Mouse (Mus musculus) heart, embryonic 12.5 days (tissue): ENCODE measurements around the gene Olfr750. TPM values are rescaled to one million over a fixed set of nuclear protein-coding genes. Genes with fewer than 3 reads are reported as not detected.
A peak's percentile ranks its signal among the peaks of the same experiment; 100 is the strongest.
"Not testable (repeated sequence)": the region's sequence is repeated elsewhere in the genome, so short reads cannot be mapped to it uniquely, and the experiment has no call there.

ENCODE experiments used
- ATAC-seq: fragments of 200-750 bp; cut with Nextera tagmentation; 2 replicates; pipeline ENCODE4 v1.8.0; 2017; ENCODE audit warnings: moderate TSS enrichment, moderate library complexity; ENCODE audit not compliant: insufficient number of reproducible peaks, low FRiP score
- H3K27ac ChIP-seq: fragments of 300-500 bp; sonication (generic); 2 replicates; pipeline ENCODE4 v1.5.1; 2016; ENCODE audit warnings: mild to moderate bottlenecking, moderate library complexity; ENCODE audit not compliant: poor library complexity, severe bottlenecking
- H3K27me3 ChIP-seq: fragments of 300-500 bp; sonication (generic); replicated peaks from 2 replicates; pipeline ENCODE4 v1.6.1; 2016; ENCODE audit warnings: mild to moderate bottlenecking, moderate library complexity
- H3K36me3 ChIP-seq: fragments of 300-500 bp; sonication (generic); 2 replicates; pipeline ENCODE4 v1.6.1; 2016; ENCODE audit warnings: mild to moderate bottlenecking, moderate library complexity
- H3K4me1 ChIP-seq: fragments of 300-500 bp; sonication (generic); replicated peaks from 2 replicates; pipeline ENCODE4 v1.6.1; 2016; ENCODE audit warnings: mild to moderate bottlenecking
- H3K4me2 ChIP-seq: fragments of 300-500 bp; sonication (generic); 2 replicates; pipeline ENCODE4 v1.6.1; 2016; ENCODE audit warnings: mild to moderate bottlenecking, moderate library complexity
- H3K4me3 ChIP-seq: fragments of 300-500 bp; sonication (generic); 2 replicates; pipeline ENCODE4 v1.5.1; 2016; ENCODE audit warnings: mild to moderate bottlenecking
- H3K9ac ChIP-seq: fragments of 300-500 bp; sonication (generic); 2 replicates; pipeline ENCODE4 v1.6.1; 2016; ENCODE audit warnings: mild to moderate bottlenecking, moderate library complexity
- H3K9me3 ChIP-seq: fragments of 300-500 bp; sonication (generic); replicated peaks from 2 replicates; pipeline ENCODE4 v1.6.1; 2016; ENCODE audit warnings: mild to moderate bottlenecking, moderate library complexity
- WGBS: fragments of 180-500 bp; shearing (Covaris S2); methylation state at CpG from one replicate; pipeline ENCODE4 v1.1.7; 2016; 5-methylcytosine and 5-hydroxymethylcytosine counted together
- polyA plus RNA-seq: library from polyadenylated mRNA; unstranded; fragments of >200 nt; fragmentation: Nextera tagmentation; extraction: Ambion mirVana; gene quantifications from 2 replicates; pipeline ENCODE4 v1.2.1, GENCODE M21; 2016

Olfr750 gene
- polyA plus RNA-seq, result not detected in 2 replicates

DNA sequence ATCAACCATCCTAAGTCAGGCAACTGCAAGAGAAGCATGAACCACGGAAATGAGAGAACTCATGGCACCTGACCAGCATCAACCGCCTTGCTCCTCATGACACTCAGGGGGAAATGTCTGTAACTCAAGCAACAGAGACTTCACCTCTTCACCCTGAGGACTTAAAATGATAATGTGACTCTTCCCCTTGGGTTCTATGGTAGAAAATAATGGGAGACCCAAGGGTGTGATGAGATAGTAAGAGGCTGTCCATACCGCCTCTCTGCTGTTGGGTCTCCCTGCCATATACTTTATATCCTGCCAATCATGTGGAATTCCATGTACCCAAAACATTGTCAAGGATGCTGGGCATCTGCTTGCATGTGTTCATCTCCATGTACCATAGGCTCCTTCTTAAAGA, at the start of gene Olfr750:
TSS of gene Olfr750 (minus strand) at position 101 of the 400 bp plus-strand sequence.
- H3K27ac ChIP-seq, result no peak within 1 kb of the TSS
- no peaks in the 10 kb centered on the region for H3K9me3 ChIP-seq
- WGBS, result 76% methylated on average over 3 of the region's 3 CpGs
- no peaks in the 10 kb centered on the region for H3K4me1 ChIP-seq
- no peaks in the 10 kb centered on the region for H3K36me3 ChIP-seq
- H3K4me2 ChIP-seq, result no peak within 1 kb of the TSS
- 0 out of 2 replicates have a peak, but pooled peaks cover 7% of the 10 kb centered on the region for H3K27me3 ChIP-seq
- no peak for ATAC-seq
- H3K4me3 ChIP-seq, result no peak within 1 kb of the TSS
- no peak within 1 kb of the TSS for H3K9ac ChIP-seq

DNA sequence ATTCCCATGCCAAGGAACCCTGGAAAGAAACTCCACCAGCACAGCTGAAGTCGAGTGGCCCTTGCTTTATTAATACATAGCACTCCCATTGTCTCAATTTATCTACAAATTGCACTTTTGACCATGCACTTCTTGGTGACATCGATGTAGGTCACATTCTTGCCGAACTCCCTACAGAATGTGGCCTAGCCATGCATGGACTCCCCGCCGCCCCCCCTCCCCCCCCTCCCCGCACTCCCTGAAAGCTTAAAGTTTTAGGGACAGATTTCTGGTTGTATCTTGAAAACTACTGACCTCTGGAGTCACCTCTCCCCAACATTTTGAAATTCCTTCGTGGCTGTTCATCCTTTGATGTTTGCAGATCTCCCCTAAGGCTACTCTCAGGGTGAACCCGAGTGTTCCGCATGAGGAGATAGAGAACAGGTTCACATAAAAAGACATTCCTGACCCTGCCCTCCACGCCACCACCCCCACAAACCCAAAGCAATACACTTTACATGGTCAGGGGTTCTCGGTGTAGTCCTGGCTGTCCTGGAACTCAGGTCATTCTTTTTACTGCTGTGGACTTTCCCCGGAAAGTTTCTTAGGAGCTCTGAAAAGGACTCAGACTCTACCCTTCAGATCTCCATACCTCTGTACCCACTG, 39.8 kb upstream of the Olfr750 start, which contains the start of gene Eddm3b:
TSS of gene Eddm3b (plus strand) at position 511 of the 645 bp plus-strand sequence.
- 56% methylated on average over 12 of the region's 12 CpGs for WGBS

DNA sequence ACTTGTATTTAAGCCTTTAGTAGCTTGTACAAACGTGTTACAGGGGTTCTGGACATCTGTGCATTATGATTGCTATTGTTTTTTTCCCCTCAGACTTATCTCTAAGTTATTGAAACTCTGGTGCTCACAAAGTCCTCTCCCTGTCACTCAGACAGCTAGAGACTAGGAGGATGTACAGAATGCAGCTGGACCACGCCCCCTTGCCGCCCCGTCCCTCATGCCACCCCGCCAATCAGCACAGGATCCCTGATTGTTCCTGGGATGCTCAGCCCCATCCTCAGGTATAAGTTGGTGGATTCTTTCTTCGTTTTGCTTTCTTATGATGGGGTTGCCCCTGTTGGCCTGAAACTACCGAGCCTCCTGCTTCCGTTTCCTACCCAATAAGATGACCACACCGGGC, 39.2 kb upstream of the Olfr750 start:
- Histone ChIP-seq H3K9ac (no peak overlapping the region), H3K9me3 (peaks cover under 1% of the 10 kb centered on the region; the same call in 1 of the 2 replicates), H3K4me2 (no peak overlapping the region), H3K27me3 (no peaks in the 10 kb centered on the region), H3K4me3 (no peak overlapping the region), H3K4me1 (no peaks in the 10 kb centered on the region), H3K27ac (no peak overlapping the region), H3K36me3 (no peaks in the 10 kb centered on the region)
- 49% methylated on average over 9 of the region's 9 CpGs for WGBS
- no peak for ATAC-seq

More for the DNA sequence above, 39.8 kb upstream of the Olfr750 start, which contains the start of gene Eddm3b:
- no peak for ATAC-seq
- no peaks in the 10 kb centered on the region for H3K27me3 ChIP-seq
- no peak within 1 kb of the TSS for H3K4me2 ChIP-seq
- H3K9me3 ChIP-seq, result peaks cover 3% of the 10 kb centered on the region; the same call in 1 of the 2 replicates
- no peak within 1 kb of the TSS for H3K27ac ChIP-seq
- H3K4me3 ChIP-seq, result no peak within 1 kb of the TSS
- H3K9ac ChIP-seq, result no peak within 1 kb of the TSS
- H3K36me3 ChIP-seq, result no peaks in the 10 kb centered on the region
- no peaks in the 10 kb centered on the region for H3K4me1 ChIP-seq

DNA sequence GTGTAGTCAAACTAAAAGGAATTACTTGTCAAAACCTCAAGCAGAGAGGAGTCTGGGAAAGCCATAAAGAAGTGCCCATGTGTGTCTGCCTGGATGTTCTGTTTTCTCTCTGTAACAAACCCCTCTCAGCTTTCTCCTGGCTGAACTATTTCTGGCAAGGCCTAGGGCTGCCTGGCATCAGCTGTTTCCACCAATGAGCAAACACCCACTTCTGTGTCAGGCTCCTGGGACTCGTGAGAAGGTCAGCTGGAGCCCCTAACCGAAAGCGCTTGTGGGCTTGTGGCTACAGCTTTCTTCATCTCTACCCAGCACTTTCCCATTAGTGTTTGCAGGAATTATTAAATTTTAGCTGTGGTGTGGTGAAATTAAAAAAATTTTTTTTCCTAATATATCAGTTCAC, 37.7 kb upstream of the Olfr750 start:
- ATAC-seq, result peak; percentile 57
- no peaks in the 10 kb centered on the region for H3K9me3 ChIP-seq
- WGBS, result 37% methylated on average over 3 of the region's 3 CpGs
- 0 out of 2 replicates have a peak overlapping the region, but pooled peaks have one; percentile 3 for H3K27ac ChIP-seq
- no peaks in the 10 kb centered on the region for H3K27me3 ChIP-seq
- H3K36me3 ChIP-seq, result no peaks in the 10 kb centered on the region
- no peaks in the 10 kb centered on the region for H3K4me1 ChIP-seq
- no peak overlapping the region for H3K9ac ChIP-seq
- H3K4me3 ChIP-seq, result no peak overlapping the region
- H3K4me2 ChIP-seq, result no peak overlapping the region

DNA sequence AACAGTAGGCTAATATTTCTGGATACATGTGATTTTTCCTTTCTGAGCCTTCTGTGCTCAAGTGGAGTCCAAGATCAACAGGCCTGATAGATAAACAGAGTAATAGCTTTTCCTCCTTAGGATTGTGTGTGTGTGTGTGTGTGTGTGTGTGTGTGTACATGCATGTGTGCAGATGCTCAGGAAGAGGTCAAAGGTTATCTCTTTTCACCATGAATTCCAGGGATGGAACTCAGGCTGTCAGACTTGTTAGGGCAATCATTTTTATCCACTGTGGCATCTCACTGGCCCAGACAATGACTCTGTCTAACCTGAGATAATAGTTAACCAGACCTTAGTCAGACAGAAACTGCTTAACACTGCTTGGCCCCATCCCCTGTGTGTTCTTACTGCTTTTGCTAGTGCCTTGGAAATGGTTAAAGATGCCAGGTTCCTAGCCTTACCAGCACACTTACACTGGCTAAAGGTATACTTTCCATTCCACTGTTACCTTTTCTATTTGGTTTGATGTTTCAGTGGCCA, 32.3 kb upstream of the Olfr750 start:
- H3K4me1 ChIP-seq, result no peaks in the 10 kb centered on the region
- no peak overlapping the region for H3K4me2 ChIP-seq
- no peak overlapping the region for H3K27ac ChIP-seq
- no peak overlapping the region for H3K9ac ChIP-seq
- no peaks in the 10 kb centered on the region for H3K9me3 ChIP-seq
- no peaks in the 10 kb centered on the region for H3K27me3 ChIP-seq
- H3K36me3 ChIP-seq, result no peaks in the 10 kb centered on the region
- H3K4me3 ChIP-seq, result no peak overlapping the region
- ATAC-seq, result no peak

DNA sequence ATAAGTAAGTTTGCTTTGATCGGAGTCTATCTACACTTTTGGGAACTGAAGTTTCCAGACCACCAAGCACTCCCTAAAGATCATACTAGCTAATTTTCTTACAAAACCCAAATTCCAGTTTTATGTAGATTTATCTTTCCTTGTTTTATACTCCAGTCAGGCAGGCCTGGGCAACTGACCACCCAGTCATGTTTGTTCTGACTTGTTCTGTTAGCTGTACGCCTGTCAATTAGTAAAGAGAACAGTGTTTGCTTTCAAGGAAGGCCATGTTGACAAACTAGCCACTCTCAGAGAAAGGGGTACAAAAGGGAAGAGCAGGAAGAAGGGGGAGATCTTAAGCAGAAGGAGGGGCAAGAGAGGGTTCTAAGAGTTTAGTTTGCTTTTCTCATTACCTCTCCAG, 30.1 kb upstream of the Olfr750 start:
- Histone ChIP-seq H3K9ac (no peak overlapping the region), H3K4me2 (no peak overlapping the region), H3K27ac (no peak overlapping the region), H3K9me3 (no peaks in the 10 kb centered on the region), H3K4me1 (no peaks in the 10 kb centered on the region), H3K4me3 (no peak overlapping the region), H3K27me3 (no peaks in the 10 kb centered on the region), H3K36me3 (no peaks in the 10 kb centered on the region)
- ATAC-seq, result no peak
- WGBS, result 82% methylated on average over 2 of the region's 2 CpGs

DNA sequence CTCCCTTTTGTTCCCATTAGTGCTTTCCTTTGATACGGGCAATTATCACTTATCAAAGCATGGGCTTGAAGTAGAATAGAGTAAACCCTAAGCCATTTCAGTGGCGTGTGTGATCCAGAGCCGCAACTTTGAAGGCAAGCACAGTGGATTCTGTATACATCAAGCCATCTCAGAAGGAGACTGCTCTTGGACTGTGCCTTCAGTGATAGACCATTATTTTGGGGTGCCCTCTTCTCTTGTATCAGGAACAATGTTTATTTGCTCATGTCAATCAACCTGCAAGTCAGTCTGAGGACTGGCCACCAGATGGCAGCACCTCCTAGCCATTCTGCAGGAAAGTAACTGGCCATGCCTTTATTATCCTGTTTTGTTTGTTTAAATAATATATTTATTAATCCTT, 29.0 kb upstream of the Olfr750 start:
- Histone ChIP-seq H3K4me1 (no peaks in the 10 kb centered on the region), H3K4me2 (no peak overlapping the region), H3K9ac (no peak overlapping the region), H3K4me3 (no peak overlapping the region), H3K27me3 (no peaks in the 10 kb centered on the region), H3K27ac (no peak overlapping the region), H3K9me3 (no peaks in the 10 kb centered on the region), H3K36me3 (no peaks in the 10 kb centered on the region)
- ATAC-seq, result no peak
- WGBS, result 51% methylated on average over 3 of the region's 3 CpGs

DNA sequence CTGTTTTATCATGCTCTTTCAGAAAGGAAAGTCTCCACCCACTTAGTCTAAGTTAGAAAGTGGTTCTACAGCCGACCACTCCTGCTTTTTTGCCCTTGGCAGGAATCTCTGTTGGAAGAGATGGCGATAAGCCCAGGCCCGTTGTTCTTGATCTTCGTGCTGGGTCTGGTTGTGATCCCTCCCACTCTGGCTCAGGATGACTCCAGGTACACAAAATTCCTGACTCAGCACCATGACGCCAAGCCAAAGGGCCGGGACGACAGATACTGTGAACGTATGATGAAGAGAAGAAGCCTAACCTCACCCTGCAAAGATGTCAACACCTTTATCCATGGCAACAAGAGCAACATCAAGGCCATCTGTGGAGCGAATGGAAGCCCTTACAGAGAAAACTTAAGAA, 27.0 kb upstream of the Olfr750 start:
- WGBS, result 60% methylated on average over 9 of the region's 9 CpGs
- ATAC-seq, result no peak
- Histone ChIP-seq H3K27me3 (no peaks in the 10 kb centered on the region), H3K27ac (no peak overlapping the region), H3K4me2 (no peak overlapping the region), H3K9me3 (no peaks in the 10 kb centered on the region), H3K4me1 (no peaks in the 10 kb centered on the region), H3K36me3 (no peaks in the 10 kb centered on the region), H3K4me3 (no peak overlapping the region), H3K9ac (no peak overlapping the region)

DNA sequence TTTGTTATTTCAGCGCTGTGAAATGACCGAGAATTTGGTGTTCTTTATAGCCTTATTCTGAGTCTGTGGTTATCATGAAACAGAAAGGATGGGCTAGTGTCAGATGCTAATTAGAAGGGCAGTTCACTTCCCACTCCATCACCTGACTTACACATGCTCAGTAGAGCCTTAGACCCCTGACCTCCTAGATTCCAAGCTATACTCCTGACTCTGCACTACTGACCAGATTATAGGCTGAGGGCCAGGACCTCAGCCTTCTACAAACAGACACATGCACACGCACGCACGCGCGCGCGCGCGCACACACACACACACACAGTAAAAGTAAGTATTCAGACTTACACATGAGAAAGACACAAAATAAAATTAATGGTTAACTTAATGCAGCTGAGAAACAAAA, 24.7 kb upstream of the Olfr750 start:
- no peaks in the 10 kb centered on the region for H3K36me3 ChIP-seq
- H3K27ac ChIP-seq, result no peak overlapping the region
- H3K4me2 ChIP-seq, result no peak overlapping the region
- H3K27me3 ChIP-seq, result no peaks in the 10 kb centered on the region
- no peaks in the 10 kb centered on the region for H3K9me3 ChIP-seq
- H3K9ac ChIP-seq, result no peak overlapping the region
- no peaks in the 10 kb centered on the region for H3K4me1 ChIP-seq
- ATAC-seq, result no peak
- H3K4me3 ChIP-seq, result no peak overlapping the region
- 90% methylated on average over 11 of the region's 11 CpGs for WGBS

DNA sequence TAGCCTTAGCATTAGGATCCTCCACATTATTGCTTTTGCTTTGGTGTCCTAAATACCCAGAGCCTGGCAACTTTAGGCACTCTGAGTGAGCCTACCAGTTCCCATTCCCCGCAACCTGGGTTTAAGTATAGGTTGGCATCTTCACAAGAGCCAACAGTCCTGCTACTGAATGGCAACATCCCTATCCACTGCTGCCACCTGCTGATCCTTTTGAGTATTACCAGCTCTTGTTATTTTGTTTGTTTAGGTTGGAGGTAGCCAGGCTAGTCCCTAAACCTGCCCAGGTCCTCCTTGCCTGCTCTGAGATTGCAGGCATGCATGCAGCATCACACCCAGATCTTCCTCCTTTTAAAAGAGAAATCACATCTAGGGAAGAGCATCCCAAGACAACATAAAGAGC, 24.1 kb upstream of the Olfr750 start:
- not testable (repeated sequence) for H3K36me3 ChIP-seq, ATAC-seq, H3K9ac ChIP-seq, H3K9me3 ChIP-seq, H3K4me3 ChIP-seq, H3K27ac ChIP-seq, H3K4me2 ChIP-seq, H3K27me3 ChIP-seq, H3K4me1 ChIP-seq
- WGBS, result 29% methylated on average over 1 of the region's 1 CpGs

DNA sequence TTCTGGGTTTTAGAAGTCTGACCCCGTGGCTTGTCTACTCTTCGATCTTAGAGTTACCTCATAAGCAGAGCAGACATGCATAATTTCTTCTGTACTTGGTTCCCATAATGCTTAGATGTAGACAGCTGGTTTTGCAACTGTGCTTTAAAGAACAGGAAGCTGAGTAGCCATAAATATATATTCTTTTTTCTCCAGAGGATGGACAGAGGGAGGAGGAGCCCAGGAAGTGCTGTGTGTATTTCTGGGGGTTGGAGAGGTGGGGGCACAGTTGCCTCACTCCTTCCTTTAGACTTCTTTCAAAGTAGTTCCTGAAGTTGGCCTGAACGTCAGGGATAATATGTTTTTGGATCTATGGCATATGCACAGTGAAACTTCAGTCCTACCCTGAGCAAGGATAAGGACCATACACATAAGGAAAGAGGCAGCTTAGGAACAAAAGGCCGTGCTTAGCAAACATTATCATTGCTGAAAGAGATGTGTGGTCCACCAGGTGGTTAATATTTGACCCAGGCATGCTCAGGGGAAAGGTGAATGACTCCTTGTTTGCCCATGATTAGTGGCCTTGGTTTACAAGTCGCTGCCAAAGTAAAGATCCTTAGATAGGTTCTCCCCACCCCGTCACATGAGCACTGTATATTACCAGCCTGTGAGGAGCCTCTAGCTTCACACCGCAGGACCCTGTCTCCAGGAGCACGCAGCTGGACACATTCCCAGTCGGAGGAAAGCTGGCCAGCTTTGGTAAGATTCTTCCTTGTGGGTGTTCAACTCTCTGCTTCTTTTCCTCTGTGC, 21.7 kb upstream of the Olfr750 start:
- H3K4me1 ChIP-seq, result peaks cover 4% of the 10 kb centered on the region; the same call in 1 of the 2 replicates
- no peak overlapping the region for H3K4me3 ChIP-seq
- no peaks in the 10 kb centered on the region for H3K36me3 ChIP-seq
- no peak overlapping the region for H3K9ac ChIP-seq
- H3K4me2 ChIP-seq, result no peak overlapping the region
- H3K27ac ChIP-seq, result no peak overlapping the region
- no peaks in the 10 kb centered on the region for H3K9me3 ChIP-seq
- WGBS, result 67% methylated on average over 9 of the region's 9 CpGs
- ATAC-seq, result no peak
- no peaks in the 10 kb centered on the region for H3K27me3 ChIP-seq
